In genomic region chr12:15813133-15813818, GRCm38 (mm10) we compare ENCODE assay signal across 8 mouse cellular contexts. TPM values are rescaled to one million over a fixed set of nuclear protein-coding genes. Genes with fewer than 3 reads are reported as not detected.
DNase-seq lines count a peak whose midpoint lies in the region; ATAC-seq and TF ChIP-seq lines count a peak whose summit lies in the region.

No protein-coding gene starts in this region.

- H3K36me3 ChIP-seq in MEL (ENCODE audit: control insufficient read depth in 1 of 2, insufficient read depth in 2 of 2, low read length in 2 of 2): peaks cover 2 to 8% of the 10 kb centered on the region in 2 experiments
- peaks cover 27% of the 10 kb centered on the region for H3K36me3 ChIP-seq in heart, embryonic 13.5 days
- H3K36me3 ChIP-seq in kidney, embryonic 16.5 days (ENCODE audit: insufficient read depth, low read length): peaks cover 6% of the 10 kb centered on the region; the same call in 1 of the 2 replicates
- no peaks in the 10 kb centered on the region for H3K36me3 ChIP-seq in stomach, embryonic 16.5 days (ENCODE audit: control insufficient read depth, insufficient read depth, low read length)

- TF ChIP-seq RAD21 in MEL (IDR thresholded peaks at IDR 0.05; ENCODE audit: low read depth, low read length): no peak

- H3K4me3 ChIP-seq in MEL (ENCODE audit: control insufficient read depth in 1 of 2, insufficient read depth in 1 of 2, low read depth in 2 of 2, low read length in 2 of 2): peak overlapping the region; percentile 71 to 97
- peak overlapping the region; percentile 98 for H3K4me3 ChIP-seq in cortical plate, adult 2 months (ENCODE audit: insufficient read depth, low read length)
- peak overlapping the region; percentile 68 for H3K4me3 ChIP-seq in heart, embryonic 13.5 days
- H3K4me3 ChIP-seq in kidney, embryonic 16.5 days (ENCODE audit: low read length): peak overlapping the region; percentile 69
- peak overlapping the region; percentile 88 for H3K4me3 ChIP-seq in stomach, embryonic 16.5 days (replicated peaks; ENCODE audit: low read length)

- H3K9ac ChIP-seq in MEL (ENCODE audit: control insufficient read depth, low read depth, low read length, poor library complexity, severe bottlenecking): peak overlapping the region; percentile 60
- peak overlapping the region; percentile 95 for H3K9ac ChIP-seq in heart, embryonic 13.5 days
- peak overlapping the region; percentile 96 for H3K9ac ChIP-seq in kidney, embryonic 16.5 days (replicated peaks; ENCODE audit: low read length)
- peak overlapping the region; percentile 62 for H3K9ac ChIP-seq in stomach, embryonic 16.5 days (ENCODE audit: low read length)

- ATAC-seq in heart, embryonic 13.5 days (ENCODE audit: extremely low read depth, insufficient number of reproducible peaks, low FRiP score, low TSS enrichment): no peak
- ATAC-seq in kidney, embryonic 16.5 days (ENCODE audit: low FRiP score, low TSS enrichment): no peak
- ATAC-seq in stomach, embryonic 16.5 days (ENCODE audit: insufficient read depth, low FRiP score): no peak
- ATAC-seq in granulocyte monocyte progenitor cell, adult 5-6 weeks (replicated peaks; ENCODE audit: poor library complexity, severe bottlenecking): no peak

- H3K79me2 ChIP-seq in MEL (ENCODE audit: control insufficient read depth, insufficient read depth, low read length, poor library complexity): peaks cover 62% of the 10 kb centered on the region

- DNase-seq in MEL (ENCODE audit: low read depth, low spot score): no peak
- peak; percentile 72 for DNase-seq in mesoderm, embryonic 11.5 days (ENCODE audit: low read depth, low spot score)
- DNase-seq in gastrocnemius, postnatal 10 days: no peak

- TF ChIP-seq POLR2A in MEL (IDR thresholded peaks at IDR 0.05; ENCODE audit: control insufficient read depth in 1 of 2, insufficient read depth in 1 of 2, low read depth in 1 of 2, low read length in 2 of 2, poor library complexity in 1 of 2): no peak; a peak in 1 of 4 replicates
- no peak for TF ChIP-seq POLR2A in cortical plate, adult 2 months (IDR thresholded peaks at IDR 0.05; ENCODE audit: extremely low read depth, insufficient read depth, low read length)

- H3K27me3 ChIP-seq in MEL (ENCODE audit: control insufficient read depth in 1 of 2, insufficient read depth in 2 of 2, low read length in 2 of 2): no peaks in the 10 kb centered on the region
- H3K27me3 ChIP-seq in heart, embryonic 13.5 days (replicated peaks): no peaks in the 10 kb centered on the region
- no peaks in the 10 kb centered on the region for H3K27me3 ChIP-seq in kidney, embryonic 16.5 days (ENCODE audit: insufficient read depth, low read length)
- H3K27me3 ChIP-seq in stomach, embryonic 16.5 days (ENCODE audit: control insufficient read depth, insufficient read depth, low read length): no peaks in the 10 kb centered on the region

- TF ChIP-seq EP300 in MEL (IDR thresholded peaks at IDR 0.05; ENCODE audit: low read depth in 1 of 2, low read length in 2 of 2): no peak; a peak in 1 of 4 replicates

- 13% methylated on average over 12 of the region's 12 CpGs for WGBS in heart, embryonic 13.5 days
- 8% methylated on average over 12 of the region's 12 CpGs for whole genome bisulfite sequencing in kidney, embryonic 16.5 days
- WGBS in stomach, embryonic 16.5 days: 32% methylated on average over 12 of the region's 12 CpGs

- TF ChIP-seq CTCF in MEL (IDR thresholded peaks at IDR 0.05 in 2 of 3, conservative IDR thresholded peaks at IDR 0.05 in 1 of 3; ENCODE audit: control insufficient read depth in 1 of 3, insufficient read depth in 1 of 3, low read depth in 2 of 3, low read length in 3 of 3, poor library complexity in 1 of 3, severe bottlenecking in 1 of 3): no peak
- TF ChIP-seq CTCF in cortical plate, adult 2 months (IDR thresholded peaks at IDR 0.05; ENCODE audit: extremely low read depth, insufficient read depth, low read length): no peak

- no peaks in the 10 kb centered on the region for H3K9me3 ChIP-seq in MEL (replicated peaks; ENCODE audit: insufficient read depth, low read length)
- no peaks in the 10 kb centered on the region for H3K9me3 ChIP-seq in heart, embryonic 13.5 days
- H3K9me3 ChIP-seq in kidney, embryonic 16.5 days (ENCODE audit: low read length): no peaks in the 10 kb centered on the region
- no peaks in the 10 kb centered on the region for H3K9me3 ChIP-seq in stomach, embryonic 16.5 days (replicated peaks; ENCODE audit: control insufficient read depth, low read length)

- peaks cover 0 to 9% of the 10 kb centered on the region in 2 experiments for H3K4me1 ChIP-seq in MEL (ENCODE audit: control insufficient read depth in 1 of 2, insufficient read depth in 2 of 2, low read length in 2 of 2)
- peaks cover 11% of the 10 kb centered on the region for H3K4me1 ChIP-seq in cortical plate, adult 2 months (ENCODE audit: control insufficient read depth, insufficient read depth, low read length)
- H3K4me1 ChIP-seq in heart, embryonic 13.5 days: peaks cover 50% of the 10 kb centered on the region
- H3K4me1 ChIP-seq in kidney, embryonic 16.5 days (ENCODE audit: insufficient read depth, low read length): peaks cover 27% of the 10 kb centered on the region
- peaks cover 9% of the 10 kb centered on the region; the same call in 1 of the 2 replicates for H3K4me1 ChIP-seq in stomach, embryonic 16.5 days (ENCODE audit: control insufficient read depth, insufficient read depth, low read length)

- peak overlapping the region; percentile 52 for H3K27ac ChIP-seq in MEL (ENCODE audit: control insufficient read depth, low read depth, low read length)
- H3K27ac ChIP-seq in cortical plate, adult 2 months (ENCODE audit: insufficient read depth, low read length): peak overlapping the region; percentile 87
- H3K27ac ChIP-seq in heart, embryonic 13.5 days (replicated peaks): peak overlapping the region; percentile 98
- peak overlapping the region; percentile 69 for H3K27ac ChIP-seq in kidney, embryonic 16.5 days (ENCODE audit: low read length)
- H3K27ac ChIP-seq in stomach, embryonic 16.5 days (ENCODE audit: low read length): peak overlapping the region; percentile 34; the same call in 1 of the 2 replicates

- H3K4me2 ChIP-seq in heart, embryonic 13.5 days: peak overlapping the region; percentile 80
- H3K4me2 ChIP-seq in kidney, embryonic 16.5 days (replicated peaks; ENCODE audit: low read depth, low read length): peak overlapping the region; percentile 74
- peak overlapping the region; percentile 84 for H3K4me2 ChIP-seq in stomach, embryonic 16.5 days (ENCODE audit: low read depth, low read length)

TF ChIP-seq in MEL, 35 proteins besides CTCF, POLR2A, EP300 and RAD21:
- TF ChIP-seq MXI1 (IDR thresholded peaks at IDR 0.05; ENCODE audit: low read depth, low read length) (peak; percentile 35; the same call in 1 of the 2 replicates), SMC3 (IDR thresholded peaks at IDR 0.05; ENCODE audit: low read depth, low read length) (no peak)
TF ChIP-seq in MEL: peak in this region for 1.

RNA-seq across cellular contexts. Expression of gene Trib2, which starts 3.4 kb away (rescaled TPM):
- 42.1 and 53.8 TPM in 2 replicates for total RNA-seq in MEL (2012; rRNA removed)
- polyA plus RNA-seq in MEL (2012; ENCODE audit: insufficient read depth in 1 of 2, insufficient read length in 2 of 2, low read depth in 1 of 2, low replicate concordance in 2 of 2, missing spikeins in 1 of 2): 10 to 100 TPM; 20.1 to 80.6 TPM
- polyA plus RNA-seq in cortical plate, adult 2 months (2012; rRNA removed): 24.6 and 27.4 TPM in 2 replicates
- 40.3 and 42.2 TPM in 2 replicates for polyA plus RNA-seq in heart, embryonic 13.5 days (2015; fragmentation: Nextera tagmentation; extraction: Ambion mirVana)
- 58.0 and 58.6 TPM in 2 replicates for polyA plus RNA-seq in kidney, embryonic 16.5 days (2015; fragmentation: Nextera tagmentation; extraction: Ambion mirVana)
- polyA plus RNA-seq in stomach, embryonic 16.5 days (2015; fragmentation: Nextera tagmentation; extraction: Ambion mirVana): 20.5 and 21.8 TPM in 2 replicates
- 10 to 100 TPM; 23.5 to 32.1 TPM for total RNA-seq in gastrocnemius, postnatal 10 days (2021)
- 0.47 and 1.5 TPM in 2 replicates for total RNA-seq in granulocyte monocyte progenitor cell, adult 5-6 weeks (2014; fragmentation: Nextera tagmentation)
- 0.05 and 0.09 TPM in 2 replicates for total RNA-seq in granulocyte monocyte progenitor cell, adult 5-6 weeks (2017)

Comparison
In these comparisons a context has a peak if more than half of its experiments do, and no peak if none do; other contexts are left out.
1. H3K27ac ChIP-seq: peak in every context shown above with its lines; median percentile 98 in heart, embryonic 13.5 days; 87 in cortical plate, adult 2 months; 69 in kidney, embryonic 16.5 days; 52 in MEL; 34 in stomach, embryonic 16.5 days.